Mouse (Mus musculus): ENCODE data around the gene Fam111a.
"Not testable (repeated sequence)": the region's sequence is repeated elsewhere in the genome, so short reads cannot be mapped to it uniquely, and the experiment has no call there.

Gene Fam111a

GRCm38 (mm10) chr19:12545440-12545839, at the start of gene Fam111a:
Gene Fam111a, plus strand, starts transcription at chr19:12545740.
- DNase-seq, result not testable (repeated sequence)

GRCm38 (mm10) chr19:12496241-12496640, 49.3 kb upstream of the Fam111a start:
- no peak for DNase-seq

- no peak for DNase-seq
These were observed 47.6 kb upstream of the Fam111a start for GRCm38 (mm10) chr19:12497909-12498308.

- DNase-seq, result no peak
These were observed 47.2 kb upstream of the Fam111a start for GRCm38 (mm10) chr19:12498321-12498720.

GRCm38 (mm10) chr19:12498941-12499340, 46.6 kb upstream of the Fam111a start:
- DNase-seq, result no peak

- no peak for DNase-seq
These were observed 46.1 kb upstream of the Fam111a start for GRCm38 (mm10) chr19:12499485-12499884.

- peak; percentile 48 for DNase-seq
These were observed 45.4 kb upstream of the Fam111a start for GRCm38 (mm10) chr19:12500124-12500523.

GRCm38 (mm10) chr19:12500881-12501311, 44.6 kb upstream of the Fam111a start:
- DNase-seq, result peak; percentile 37

GRCm38 (mm10) chr19:12501370-12502347, 43.9 kb upstream of the Fam111a start, which contains the start of gene Dtx4:
Gene Dtx4, minus strand, starts transcription at chr19:12501454.
- DNase-seq, result peak; percentile 99

- DNase-seq, result no peak
These were observed 42.8 kb upstream of the Fam111a start for GRCm38 (mm10) chr19:12502756-12503155.

GRCm38 (mm10) chr19:12514621-12515020, 30.9 kb upstream of the Fam111a start:
- no peak for DNase-seq

GRCm38 (mm10) chr19:12517671-12518540, 27.6 kb upstream of the Fam111a start:
- DNase-seq, result peak; percentile 77

- DNase-seq, result no peak
These were observed 27.0 kb upstream of the Fam111a start for GRCm38 (mm10) chr19:12518541-12518890.

- no peak for DNase-seq
These were observed 22.2 kb upstream of the Fam111a start for GRCm38 (mm10) chr19:12523377-12523776.

GRCm38 (mm10) chr19:12537168-12537567, 8.4 kb upstream of the Fam111a start:
- DNase-seq, result no peak

GRCm38 (mm10) chr19:12539975-12540374, 5.6 kb upstream of the Fam111a start:
- DNase-seq, result no peak

- DNase-seq, result no peak
These were observed 4.8 kb upstream of the Fam111a start for GRCm38 (mm10) chr19:12540727-12541126.

GRCm38 (mm10) chr19:12541644-12542043, 3.9 kb upstream of the Fam111a start:
- peak; percentile 26 for DNase-seq

- DNase-seq, result peak; percentile 65
These were observed 3.6 kb downstream of the Fam111a start for GRCm38 (mm10) chr19:12549166-12549565.

GRCm38 (mm10) chr19:12550005-12550942, 4.7 kb downstream of the Fam111a start:
- no peak for DNase-seq

- no peak for DNase-seq
These were observed 10.8 kb downstream of the Fam111a start for GRCm38 (mm10) chr19:12556293-12556692.

GRCm38 (mm10) chr19:12558219-12558618, 12.7 kb downstream of the Fam111a start:
- peak; percentile 52 for DNase-seq

Data from lung, postnatal 36 days (tissue).